Mouse (Mus musculus) liver, embryonic 14.5 days (tissue): ENCODE measurements around the gene Bri3bp. TPM values are rescaled to one million over a fixed set of nuclear protein-coding genes. Genes with fewer than 3 reads are reported as not detected.

Experiments
- ATAC-seq: fragments of 200-750 bp; cut with Nextera tagmentation; 2 replicates; pipeline ENCODE4 v1.8.0; 2017; ENCODE audit warnings: moderate number of reproducible peaks, mild to moderate bottlenecking, moderate library complexity; ENCODE audit not compliant: insufficient read depth
- DNase-seq, 3 experiments: peaks; one replicate each; pipeline ENCODE4 v3.0.0-alpha.2; 2012 to 2013; ENCODE audit warnings: low read depth in 3 of 3, low spot score in 3 of 3
- H3K27ac ChIP-seq: fragments of 300-500 bp; sonication (generic); 2 replicates; pipeline ENCODE4 v1.5.1; 2014; ENCODE audit warnings: moderate library complexity, mild to moderate bottlenecking, control low read depth, inconsistent platforms
- H3K27me3 ChIP-seq: fragments of 300-500 bp; sonication (generic); 2 replicates; pipeline ENCODE4 v1.6.1; 2014; ENCODE audit warnings: mild to moderate bottlenecking, low read length, moderate library complexity; ENCODE audit not compliant: control insufficient read depth, insufficient read depth
- H3K36me3 ChIP-seq: fragments of 300-500 bp; sonication (generic); replicated peaks from 2 replicates; pipeline ENCODE4 v1.6.1; 2014; ENCODE audit warnings: low read depth; ENCODE audit not compliant: control insufficient read depth, insufficient read depth
- H3K4me1 ChIP-seq, 2 experiments: fragments of 200-500 bp in 1 of 2; fragments of 300-500 bp in 1 of 2; sonication (generic) in 1 of 2; replicated peaks; 2 replicates each; pipeline ENCODE4 v1.6.1; 2012 to 2014; ENCODE audit warnings: antibody characterized with exemption in 1 of 2, inconsistent platforms in 1 of 2, low read length in 1 of 2; ENCODE audit not compliant: control insufficient read depth in 2 of 2, insufficient read depth in 2 of 2
- H3K4me2 ChIP-seq: fragments of 300-500 bp; sonication (generic); 2 replicates; pipeline ENCODE4 v1.6.1; 2014; ENCODE audit warnings: low read depth, mild to moderate bottlenecking, control low read depth, moderate library complexity
- H3K4me3 ChIP-seq, 2 experiments: fragments of 200-500 bp in 1 of 2; fragments of 300-500 bp in 1 of 2; sonication (generic) in 1 of 2; 2 replicates each; pipeline ENCODE4 v1.5.1; 2012 to 2014; ENCODE audit warnings: low read depth in 2 of 2, low read length in 2 of 2, mild to moderate bottlenecking in 2 of 2, control low read depth in 1 of 2, inconsistent platforms in 1 of 2, moderate library complexity in 1 of 2; ENCODE audit not compliant: insufficient read depth in 1 of 2
- H3K9ac ChIP-seq: fragments of 300-500 bp; sonication (generic); replicated peaks from 2 replicates; pipeline ENCODE4 v1.6.1; 2014; ENCODE audit warnings: mild to moderate bottlenecking, control low read depth, moderate library complexity
- H3K9me3 ChIP-seq: fragments of 300-500 bp; sonication (generic); 2 replicates; pipeline ENCODE4 v1.6.1; 2016; ENCODE audit warnings: low read length, mixed read lengths; ENCODE audit not compliant: control insufficient read depth
- CTCF ChIP-seq: IDR thresholded peaks from 2 replicates; pipeline ENCODE4 v1.5.1; 2016; ENCODE audit warnings: antibody characterized with exemption, low read depth, control low read depth
- EP300 ChIP-seq: IDR thresholded peaks from 2 replicates; pipeline ENCODE4 v1.6.1; 2016; ENCODE audit warnings: antibody characterized with exemption, low read depth
- WGBS: fragments of 180-500 bp; shearing (Covaris S2); extraction: QIAGEN DNeasy Blood & Tissue Kit; methylation state at CpG from one replicate; pipeline ENCODE4 v1.1.7; 2014; ENCODE audit not compliant: insufficient replicate concordance; 5-methylcytosine and 5-hydroxymethylcytosine counted together
- polyA plus RNA-seq, 2 experiments: library from polyadenylated mRNA; depleted of rRNA in 1 of 2; stranded (reverse) in 1 of 2; unstranded in 1 of 2; fragments of >200 nt; fragmentation: Nextera tagmentation in 1 of 2; extraction: Ambion mirVana in 1 of 2; gene quantifications; 2 replicates each; pipeline versions ENCODE4 v1.2.1 to v1.2.3; 2012 to 2014

Bri3bp gene
- polyA plus RNA-seq, 2 experiments = 4.9 to 16.4 TPM

GRCm38 (mm10) chr5:125470713-125471112, 29.3 kb downstream of the Bri3bp start:
- Histone ChIP-seq H3K27me3 (no peaks in the 10 kb centered on the region), H3K9ac (no peak overlapping the region), H3K36me3 (no peaks in the 10 kb centered on the region), H3K4me1 (peaks cover 13 to 30% of the 10 kb centered on the region in 2 experiments), H3K4me3 (no peak overlapping the region), H3K27ac (no peak overlapping the region), H3K4me2 (no peak overlapping the region), H3K9me3 (no peaks in the 10 kb centered on the region)
- TF ChIP-seq CTCF = no peak
- TF ChIP-seq EP300 = no peak
- WGBS = 81% methylated on average over 4 of the region's 4 CpGs
- no peak for DNase-seq
- no peak for ATAC-seq

- Histone ChIP-seq H3K4me3 (no peak overlapping the region), H3K27me3 (no peaks in the 10 kb centered on the region), H3K4me2 (no peak overlapping the region), H3K27ac (no peak overlapping the region), H3K9me3 (no peaks in the 10 kb centered on the region), H3K9ac (no peak overlapping the region), H3K4me1 (peaks cover 18 to 30% of the 10 kb centered on the region in 2 experiments), H3K36me3 (no peaks in the 10 kb centered on the region)
- no peak for DNase-seq
- WGBS = 72% methylated on average over 9 of the region's 9 CpGs
- TF ChIP-seq EP300 = no peak
- no peak for TF ChIP-seq CTCF
- ATAC-seq = no peak
These were observed 31.6 kb downstream of the Bri3bp start for GRCm38 (mm10) chr5:125472796-125473475.

- DNase-seq = no peak
- WGBS = 57% methylated on average over 12 of the region's 12 CpGs
- Histone ChIP-seq H3K4me3 (peak overlapping the region; percentile 68 to 70), H3K27ac (peak overlapping the region; percentile 97), H3K4me2 (peak overlapping the region; percentile 82), H3K9ac (peak overlapping the region; percentile 76), H3K9me3 (no peaks in the 10 kb centered on the region), H3K27me3 (no peaks in the 10 kb centered on the region), H3K4me1 (peaks cover 18 to 22% of the 10 kb centered on the region in 2 experiments), H3K36me3 (no peaks in the 10 kb centered on the region)
- ATAC-seq = peak; percentile 17; the same call in 1 of the 2 replicates
- TF ChIP-seq EP300 = no peak
- TF ChIP-seq CTCF = no peak
These were observed 33.7 kb downstream of the Bri3bp start for GRCm38 (mm10) chr5:125475030-125475429.

GRCm38 (mm10) chr5:125475601-125476285, 34.4 kb downstream of the Bri3bp start, which contains the start of gene Aacs:
TSS of gene Aacs (plus strand) at chr5:125475814.
- Histone ChIP-seq H3K27ac (peak within 1 kb of the TSS; percentile 97), H3K9ac (peak within 1 kb of the TSS; percentile 76), H3K27me3 (no peaks in the 10 kb centered on the region), H3K4me1 (peaks cover 18 to 21% of the 10 kb centered on the region in 2 experiments), H3K9me3 (no peaks in the 10 kb centered on the region), H3K36me3 (no peaks in the 10 kb centered on the region), H3K4me2 (peak within 1 kb of the TSS; percentile 82), H3K4me3 (peak within 1 kb of the TSS; percentile 68 to 71)
- TF ChIP-seq EP300 (peak; percentile 86), CTCF (no peak)
- WGBS = 0% methylated on average over 49 of the region's 60 CpGs
- peak; percentile 91 to 94 (median 91) for DNase-seq
- peak; percentile 90 for ATAC-seq

- Histone ChIP-seq H3K9ac (peak overlapping the region; percentile 67), H3K27me3 (no peaks in the 10 kb centered on the region), H3K4me2 (peak overlapping the region; percentile 82), H3K36me3 (no peaks in the 10 kb centered on the region), H3K4me3 (peak overlapping the region; percentile 68 to 71), H3K9me3 (no peaks in the 10 kb centered on the region), H3K27ac (no peak overlapping the region), H3K4me1 (peaks cover 18 to 21% of the 10 kb centered on the region in 2 experiments)
- no peak for DNase-seq
- TF ChIP-seq CTCF (peak; percentile 8; the same call in 1 of the 2 replicates), EP300 (no peak)
- ATAC-seq = no peak; the same call in 1 of the 2 replicates
- 20% methylated on average over 5 of the region's 5 CpGs for WGBS
These were observed 34.9 kb downstream of the Bri3bp start for GRCm38 (mm10) chr5:125476286-125476625.
